In the genomic region with DNA sequence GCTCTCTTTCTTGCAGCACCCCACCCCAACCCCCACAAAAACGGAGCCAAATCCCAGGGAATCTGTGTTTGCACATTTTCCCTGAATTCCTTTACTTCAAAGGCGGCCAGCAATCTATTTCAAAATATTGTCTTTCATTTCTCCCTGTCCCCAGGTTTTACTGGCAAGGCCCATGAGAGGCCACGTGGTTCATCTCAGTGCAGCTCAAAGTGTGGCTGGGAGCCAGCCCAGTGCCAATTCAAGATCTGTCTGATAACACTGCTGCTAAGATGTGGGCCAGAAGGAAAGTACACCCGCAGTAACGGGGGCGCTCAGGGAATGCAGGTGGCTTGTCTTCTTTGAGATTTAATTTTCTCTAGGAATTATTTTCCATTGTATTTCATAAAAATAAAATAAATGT, we compare ENCODE assay signal across 8 mouse cellular contexts. TPM values are rescaled to one million over a fixed set of nuclear protein-coding genes. Genes with fewer than 3 reads are reported as not detected.
DNase-seq lines count a peak whose midpoint lies in the region; ATAC-seq lines count a peak whose summit lies in the region.

No protein-coding gene starts in this region.

- H3K4me2 ChIP-seq in midbrain, embryonic 13.5 days (replicated peaks): peak overlapping the region; percentile 71

- H3K9me3 ChIP-seq in limb, embryonic 10.5 days (replicated peaks): no peaks in the 10 kb centered on the region
- no peaks in the 10 kb centered on the region for H3K9me3 ChIP-seq in midbrain, embryonic 13.5 days

- ATAC-seq in inflammation-experienced regulatory T-cells, adult 6 months: peak; percentile 17
- ATAC-seq in midbrain, embryonic 13.5 days: no peak

- H3K4me3 ChIP-seq in limb, embryonic 10.5 days: peak overlapping the region; percentile 65
- H3K4me3 ChIP-seq in midbrain, embryonic 13.5 days (replicated peaks): peak overlapping the region; percentile 38

- H3K36me3 ChIP-seq in limb, embryonic 10.5 days: no peaks in the 10 kb centered on the region
- peaks cover 48% of the 10 kb centered on the region for H3K36me3 ChIP-seq in midbrain, embryonic 13.5 days

- WGBS in limb, embryonic 10.5 days: 20% methylated on average over 6 of the region's 6 CpGs
- WGBS in midbrain, embryonic 13.5 days: 21% methylated on average over 6 of the region's 6 CpGs

- peaks cover 20% of the 10 kb centered on the region for H3K27me3 ChIP-seq in limb, embryonic 10.5 days (ENCODE audit: low read depth, poor library complexity, severe bottlenecking)
- H3K27me3 ChIP-seq in midbrain, embryonic 13.5 days: peaks cover 5% of the 10 kb centered on the region; the same call in 1 of the 2 replicates

- H3K4me1 ChIP-seq in limb, embryonic 10.5 days: peaks cover 23% of the 10 kb centered on the region
- H3K4me1 ChIP-seq in midbrain, embryonic 13.5 days (replicated peaks): peaks cover 12% of the 10 kb centered on the region

- peak; percentile 8 to 31 for DNase-seq in thymus, postnatal 36 days
- no peak for DNase-seq in thymus, postnatal 10 days (ENCODE audit: low spot score in 2 of 2)
- peak; percentile 79 to 86 for DNase-seq in cerebellum, postnatal 25 days
- no peak for DNase-seq in limb, embryonic 10.5 days (ENCODE audit: low spot score)
- DNase-seq in gastrocnemius, postnatal 25 days: no peak
- DNase-seq in B cell, adult 2 months: no peak

- H3K9ac ChIP-seq in midbrain, embryonic 13.5 days (replicated peaks): peak overlapping the region; percentile 59; the same call in 1 of the 2 replicates

- no peak overlapping the region for H3K27ac ChIP-seq in limb, embryonic 10.5 days
- no peak overlapping the region for H3K27ac ChIP-seq in midbrain, embryonic 13.5 days

RNA-seq across cellular contexts. Expression of a gene that starts 27.5 kb away (rescaled TPM):
- 1 to 10 TPM; 1.3 to 2.6 (median 1.4) TPM for polyA plus RNA-seq in inflammation-experienced regulatory T-cells, adult 6 months (2017; shearing (Covaris generic))
- 4.0 and 4.5 TPM in 2 replicates for polyA plus RNA-seq in limb, embryonic 10.5 days (2016; fragmentation: Nextera tagmentation; extraction: Ambion mirVana)
- polyA plus RNA-seq in midbrain, embryonic 13.5 days (2015; fragmentation: Nextera tagmentation; extraction: Ambion mirVana): 9.3 and 12.8 TPM in 2 replicates
- total RNA-seq in gastrocnemius, postnatal 25 days (2021): under 1 TPM in 1 of 2 experiments, not detected in 1; 0.46 TPM

RNA-seq across cellular contexts. Expression of a gene that starts 56.5 kb away (rescaled TPM):
- under 1 TPM in 2 of 3 experiments, not detected in 1; 0.29 to 0.43 TPM for polyA plus RNA-seq in inflammation-experienced regulatory T-cells, adult 6 months (2017; shearing (Covaris generic))
- polyA plus RNA-seq in limb, embryonic 10.5 days (2016; fragmentation: Nextera tagmentation; extraction: Ambion mirVana): 4.8 and 8.4 TPM in 2 replicates
- 37.9 and 41.5 TPM in 2 replicates for polyA plus RNA-seq in midbrain, embryonic 13.5 days (2015; fragmentation: Nextera tagmentation; extraction: Ambion mirVana)
- 1 to 10 TPM; 3.1 to 6.0 TPM for total RNA-seq in gastrocnemius, postnatal 25 days (2021)

Comparison
In these comparisons a context has a peak if more than half of its experiments do, and no peak if none do; other contexts are left out.
1. DNase-seq: peak in thymus, postnatal 36 days (2 of 2) and cerebellum, postnatal 25 days (2 of 2); none in thymus, postnatal 10 days (0 of 2), limb, embryonic 10.5 days (single experiment), gastrocnemius, postnatal 25 days (single experiment) and B cell, adult 2 months (0 of 2).